Mouse (Mus musculus) ES-Bruce4 (cell line): ENCODE data around the gene Ost4.

ENCODE experiments used
- CTCF ChIP-seq: IDR thresholded peaks from one replicate; pipeline ENCODE4 v1.8.1; 2011; ENCODE audit warnings: low read depth, low read length
- EP300 ChIP-seq: IDR thresholded peaks from 2 replicates; pipeline ENCODE4 v1.6.1; 2011; ENCODE audit warnings: low read depth, low read length; ENCODE audit not compliant: insufficient read depth

- TF ChIP-seq CTCF (no peak), EP300 (no peak)
These were observed 13.0 kb upstream of the Ost4 start for GRCm38 (mm10) chr5:30920621-30921020.
